Mouse (Mus musculus) forebrain, postnatal 0 days (tissue): ENCODE results near the gene Slc16a1. TPM values are rescaled to one million over a fixed set of nuclear protein-coding genes. Genes with fewer than 3 reads are reported as not detected.

Source experiments
- ATAC-seq: fragments of 200-750 bp; cut with Nextera tagmentation; 2 replicates; pipeline ENCODE4 v1.8.0; 2017; ENCODE audit warnings: mild to moderate bottlenecking, moderate library complexity
- DNase-seq: peaks from one replicate; pipeline ENCODE4 v3.0.0-alpha.2; 2015
- H3K27ac ChIP-seq: fragments of 300-500 bp; sonication (generic); 2 replicates; pipeline ENCODE4 v1.5.1; 2014; ENCODE audit warnings: low read depth, mild to moderate bottlenecking, antibody characterized with exemption, low read length, moderate library complexity, mixed read lengths
- H3K27me3 ChIP-seq: fragments of 300-500 bp; sonication (generic); 2 replicates; pipeline ENCODE4 v1.6.1; 2014; ENCODE audit warnings: mild to moderate bottlenecking, low read length, mixed read lengths; ENCODE audit not compliant: insufficient read depth
- H3K36me3 ChIP-seq: fragments of 300-500 bp; sonication (generic); 2 replicates; pipeline ENCODE4 v1.6.1; 2014; ENCODE audit warnings: mild to moderate bottlenecking, moderate library complexity; ENCODE audit not compliant: insufficient read depth
- H3K4me1 ChIP-seq: fragments of 300-500 bp; sonication (generic); 2 replicates; pipeline ENCODE4 v1.6.1; 2014; ENCODE audit warnings: antibody characterized with exemption; ENCODE audit not compliant: insufficient read depth
- H3K4me2 ChIP-seq: fragments of 300-500 bp; sonication (generic); 2 replicates; pipeline ENCODE4 v1.6.1; 2014; ENCODE audit warnings: low read depth, mild to moderate bottlenecking, moderate library complexity
- H3K4me3 ChIP-seq: fragments of 300-500 bp; sonication (generic); 2 replicates; pipeline ENCODE4 v1.5.1; 2014; ENCODE audit warnings: low read depth, low read length, mixed read lengths
- H3K9ac ChIP-seq: fragments of 300-500 bp; sonication (generic); 2 replicates; pipeline ENCODE4 v1.6.1; 2014; ENCODE audit warnings: mild to moderate bottlenecking
- H3K9me3 ChIP-seq: fragments of 300-500 bp; sonication (generic); 2 replicates; pipeline ENCODE4 v1.6.1; 2016; ENCODE audit warnings: low read length
- CTCF ChIP-seq: sonication (generic); IDR thresholded peaks from 2 replicates; pipeline ENCODE4 v1.5.1; 2016; ENCODE audit warnings: antibody characterized with exemption, control low read depth, low read depth
- WGBS: fragments of 180-500 bp; shearing (Covaris S2); extraction: QIAGEN DNeasy Blood & Tissue Kit; methylation state at CpG from one replicate; pipeline ENCODE4 v1.1.7; 2014; 5-methylcytosine and 5-hydroxymethylcytosine counted together
- polyA plus RNA-seq: library from polyadenylated mRNA; unstranded; fragments of >200 nt; fragmentation: Nextera tagmentation; extraction: Ambion mirVana; gene quantifications from 2 replicates; pipeline ENCODE4 v1.2.1, GENCODE M21; 2015
- total RNA-seq: library from RNA; depleted of rRNA; stranded (reverse); fragments of >200 nt; gene quantifications from 2 replicates; pipeline ENCODE4 v1.2.3, GENCODE M21; 2014

The Slc16a1 gene
- total and polyA plus RNA-seq, 2 experiments from 2014 or later: 20.2 to 33.4 TPM

GRCm38 (mm10) chr3:104638932-104639748 is 672 bp downstream of the Slc16a1 start:
- Histone ChIP-seq H3K36me3 (no peaks in the 10 kb centered on the region), H3K4me3 (peak overlapping the region; percentile 90), H3K9me3 (no peaks in the 10 kb centered on the region), H3K4me1 (no peaks in the 10 kb centered on the region), H3K27ac (peak overlapping the region; percentile 71), H3K4me2 (peak overlapping the region; percentile 92), H3K9ac (peak overlapping the region; percentile 87), H3K27me3 (no peaks in the 10 kb centered on the region)
- no peak for TF ChIP-seq CTCF
- 2% methylated on average over 58 of the region's 58 CpGs for WGBS
- DNase-seq (peak; percentile 41), ATAC-seq (peak; percentile 49)

GRCm38 (mm10) chr3:104639749-104640368 is 1.4 kb downstream of the Slc16a1 start:
- Histone ChIP-seq H3K9me3 (no peaks in the 10 kb centered on the region), H3K4me1 (no peaks in the 10 kb centered on the region), H3K27ac (no peak overlapping the region), H3K4me3 (peak overlapping the region; percentile 90), H3K9ac (no peak overlapping the region), H3K4me2 (peak overlapping the region; percentile 92), H3K36me3 (no peaks in the 10 kb centered on the region), H3K27me3 (no peaks in the 10 kb centered on the region)
- ATAC-seq (no peak), DNase-seq (no peak)
- no peak for TF ChIP-seq CTCF
- 14% methylated on average over 10 of the region's 10 CpGs for WGBS

- no peaks in the 10 kb centered on the region for H3K4me1 ChIP-seq
- TF ChIP-seq CTCF: no peak
- no peaks in the 10 kb centered on the region for H3K27me3 ChIP-seq
- no peaks in the 10 kb centered on the region for H3K36me3 ChIP-seq
- H3K27ac ChIP-seq: no peak overlapping the region
- no peak overlapping the region for H3K4me3 ChIP-seq
- H3K9me3 ChIP-seq: no peaks in the 10 kb centered on the region
- H3K9ac ChIP-seq: no peak overlapping the region
- no peak for ATAC-seq
- no peak for DNase-seq
- H3K4me2 ChIP-seq: no peak overlapping the region
Measured at GRCm38 (mm10) chr3:104640855-104641254, 2.4 kb downstream of the Slc16a1 start.

GRCm38 (mm10) chr3:104641313-104641712 is 2.8 kb downstream of the Slc16a1 start:
- no peak for TF ChIP-seq CTCF
- Histone ChIP-seq H3K4me1 (no peaks in the 10 kb centered on the region), H3K27ac (no peak overlapping the region), H3K4me2 (no peak overlapping the region), H3K4me3 (no peak overlapping the region), H3K27me3 (no peaks in the 10 kb centered on the region), H3K36me3 (no peaks in the 10 kb centered on the region), H3K9me3 (no peaks in the 10 kb centered on the region), H3K9ac (no peak overlapping the region)
- ATAC-seq (no peak), DNase-seq (no peak)
- WGBS: 83% methylated on average over 1 of the region's 1 CpGs

GRCm38 (mm10) chr3:104643113-104643512 is 4.6 kb downstream of the Slc16a1 start:
- 83% methylated on average over 4 of the region's 4 CpGs for WGBS
- H3K27me3 ChIP-seq: no peaks in the 10 kb centered on the region
- no peaks in the 10 kb centered on the region for H3K9me3 ChIP-seq
- H3K4me1 ChIP-seq: no peaks in the 10 kb centered on the region
- no peak overlapping the region for H3K4me3 ChIP-seq
- ATAC-seq (no peak), DNase-seq (no peak)
- H3K36me3 ChIP-seq: no peaks in the 10 kb centered on the region
- no peak overlapping the region for H3K27ac ChIP-seq
- no peak overlapping the region for H3K9ac ChIP-seq
- TF ChIP-seq CTCF: no peak
- no peak overlapping the region for H3K4me2 ChIP-seq

GRCm38 (mm10) chr3:104643810-104644270 is 5.4 kb downstream of the Slc16a1 start:
- Histone ChIP-seq H3K4me3 (no peak overlapping the region), H3K9me3 (no peaks in the 10 kb centered on the region), H3K27me3 (no peaks in the 10 kb centered on the region), H3K4me2 (no peak overlapping the region), H3K4me1 (no peaks in the 10 kb centered on the region), H3K36me3 (no peaks in the 10 kb centered on the region), H3K9ac (no peak overlapping the region), H3K27ac (no peak overlapping the region)
- 8% methylated on average over 2 of the region's 2 CpGs for WGBS
- DNase-seq (peak; percentile 50), ATAC-seq (peak; percentile 47)
- TF ChIP-seq CTCF: peak; percentile 73

GRCm38 (mm10) chr3:104644371-104644770 is 5.9 kb downstream of the Slc16a1 start:
- no peak overlapping the region for H3K4me2 ChIP-seq
- no peak for DNase-seq

More at GRCm38 (mm10) chr3:104644371-104644770, 5.9 kb downstream of the Slc16a1 start:
- Histone ChIP-seq H3K4me3 (no peak overlapping the region), H3K9me3 (no peaks in the 10 kb centered on the region), H3K27ac (no peak overlapping the region), H3K36me3 (no peaks in the 10 kb centered on the region), H3K27me3 (no peaks in the 10 kb centered on the region), H3K4me1 (no peaks in the 10 kb centered on the region), H3K9ac (no peak overlapping the region)
- 95% methylated on average over 1 of the region's 1 CpGs for WGBS
- TF ChIP-seq CTCF: no peak
- no peak for ATAC-seq
